Mouse (Mus musculus): ENCODE measurements around the gene Irak2.
A peak's percentile ranks its signal among the peaks of the same experiment; 100 is the strongest.
"Not testable (repeated sequence)": the region's sequence is repeated elsewhere in the genome, so short reads cannot be mapped to it uniquely, and the experiment has no call there.

Gene Irak2

DNA sequence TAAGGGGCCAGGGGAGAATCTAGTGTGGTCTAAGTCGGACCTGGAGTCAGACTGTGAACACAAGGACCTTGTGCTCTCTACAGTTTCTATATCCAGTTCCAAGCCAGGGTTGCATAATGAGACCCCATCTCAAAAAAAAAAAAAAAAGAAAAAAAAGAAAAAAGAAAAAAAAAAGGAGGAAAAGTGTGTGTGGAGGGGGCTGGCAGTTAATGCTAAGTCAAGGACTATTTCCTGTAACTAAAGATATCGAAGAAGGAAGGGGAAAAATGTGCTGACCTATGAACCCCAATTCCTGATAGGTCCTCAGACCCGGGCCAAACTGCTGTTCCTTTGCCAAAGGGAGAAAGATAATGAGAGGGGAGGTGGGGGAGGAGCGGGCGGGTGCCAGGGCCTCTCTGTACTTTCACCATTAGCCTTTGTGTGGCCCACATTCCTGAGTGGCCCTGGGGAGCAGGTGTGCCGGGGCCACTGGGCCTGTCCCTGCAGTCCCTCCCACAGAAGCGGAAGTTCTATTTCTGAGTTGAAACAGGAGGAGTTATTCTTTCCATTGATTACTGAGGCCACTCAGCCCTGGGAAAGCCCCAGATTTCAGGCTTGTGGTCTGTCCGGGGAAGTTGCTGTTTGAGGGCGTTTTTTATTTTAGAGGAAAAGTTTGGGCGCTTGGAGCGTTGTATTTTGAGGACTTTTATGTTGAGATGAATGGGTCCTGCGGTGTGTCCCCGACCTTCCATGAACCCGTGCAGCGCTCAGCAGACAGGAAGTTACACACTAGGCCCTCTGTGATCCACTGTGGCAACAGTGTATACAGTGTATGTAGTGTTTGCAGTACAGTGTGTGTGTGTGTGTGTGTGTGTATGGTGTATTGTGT, 30.3 kb downstream of the Irak2 start:
- DNase-seq (ENCODE audit: low spot score), result peak; percentile 64

DNA sequence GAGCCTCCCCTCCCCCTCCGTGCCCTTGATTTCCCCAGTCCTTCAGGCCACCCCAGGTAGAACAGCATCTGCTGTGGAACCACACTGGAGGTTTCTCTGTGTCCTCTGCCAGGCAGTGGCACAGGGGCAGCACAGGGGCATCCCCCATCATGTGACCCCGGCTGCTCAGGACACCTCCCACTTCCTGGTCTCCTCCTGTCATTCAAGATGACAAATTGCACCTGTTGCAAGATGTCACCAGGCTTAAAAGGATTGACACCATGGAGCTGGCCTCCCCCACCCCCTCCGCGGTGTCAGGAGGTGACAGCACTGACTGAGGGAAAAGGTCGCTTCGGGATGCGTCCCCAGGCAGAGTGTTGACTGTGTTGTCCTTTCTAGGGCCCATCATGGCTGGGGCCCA, 31.6 kb downstream of the Irak2 start:
- no peak for DNase-seq (ENCODE audit: low spot score)

DNA sequence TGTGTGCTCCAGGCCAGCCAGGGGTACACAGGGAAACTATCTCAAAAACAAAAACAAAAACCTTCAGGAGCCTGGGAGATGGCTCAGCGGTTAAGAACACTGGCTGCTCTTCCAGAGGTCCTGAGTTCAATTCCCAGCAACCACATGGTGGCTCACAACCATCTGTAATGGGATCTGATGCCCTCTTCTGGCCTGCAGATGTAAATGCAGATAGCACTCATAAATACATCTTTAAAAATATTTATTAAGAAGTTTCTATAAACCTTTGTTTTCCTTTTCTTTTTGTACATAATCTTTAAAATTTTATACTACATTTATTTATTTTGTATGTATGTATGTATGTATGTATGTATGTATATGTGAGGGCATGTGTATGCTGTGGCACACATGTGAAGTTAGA, 33.8 kb downstream of the Irak2 start:
- not testable (repeated sequence) for DNase-seq (ENCODE audit: low spot score)

DNA sequence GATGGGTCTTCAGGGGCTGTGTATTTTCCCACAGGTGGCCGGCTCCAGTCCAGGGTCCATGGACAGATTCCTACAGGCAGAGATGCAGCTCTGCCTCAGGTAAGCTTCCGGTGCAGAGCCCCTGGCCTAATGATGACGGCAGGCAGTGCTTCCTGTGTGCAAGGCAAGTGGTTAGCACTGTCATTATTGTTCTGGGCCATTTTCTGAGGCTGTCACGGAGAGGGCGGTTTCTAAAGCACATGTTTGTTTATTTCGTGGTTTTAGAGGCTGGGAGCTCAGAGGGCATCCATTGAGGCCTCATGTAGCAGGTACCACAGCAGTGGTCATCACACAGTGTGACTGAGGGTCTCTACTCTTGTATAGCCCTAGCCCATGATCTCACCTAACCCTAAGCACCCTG, 34.7 kb downstream of the Irak2 start:
- no peak for DNase-seq (ENCODE audit: low spot score)

DNA sequence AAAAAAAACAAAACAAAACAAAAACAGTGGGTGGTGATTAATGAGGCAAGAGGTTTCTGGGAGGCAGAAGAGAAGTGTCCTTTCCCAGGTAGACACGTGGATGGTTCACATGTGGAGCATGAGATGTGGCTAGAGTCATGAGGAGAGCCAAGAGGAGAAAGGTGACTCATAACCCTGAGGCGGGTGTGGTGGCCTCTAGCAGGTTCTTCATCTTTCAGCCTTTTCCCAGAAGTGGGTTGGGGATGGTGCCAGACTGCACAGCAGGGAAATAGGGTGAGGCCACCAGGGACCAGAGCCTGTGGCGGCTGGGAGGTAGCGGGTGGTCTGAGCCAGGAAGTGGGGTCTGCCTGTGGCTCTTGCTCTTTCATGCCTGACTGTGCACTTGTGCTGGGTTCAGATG, 37.0 kb downstream of the Irak2 start:
- DNase-seq (ENCODE audit: low spot score), result no peak

DNA sequence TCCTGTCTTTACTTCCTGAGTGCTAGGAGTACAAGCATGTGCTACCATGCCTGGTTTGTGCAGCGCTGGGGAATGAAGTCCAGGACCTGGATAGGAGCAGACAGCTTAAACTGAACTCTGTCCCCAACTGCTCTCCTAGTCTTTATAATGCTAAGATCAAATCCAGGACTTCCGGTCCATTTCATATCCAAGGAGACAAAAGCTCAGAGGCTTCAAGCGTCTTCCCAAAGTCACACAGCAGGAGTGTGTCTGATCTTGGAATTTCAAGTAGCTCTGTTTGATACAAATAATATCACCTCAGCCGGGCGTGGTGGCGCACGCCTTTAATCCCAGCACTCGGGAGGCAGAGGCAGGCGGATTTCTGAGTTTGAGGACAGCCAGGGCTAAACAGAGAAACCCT, 37.7 kb downstream of the Irak2 start:
- DNase-seq (ENCODE audit: low spot score), result no peak

DNA sequence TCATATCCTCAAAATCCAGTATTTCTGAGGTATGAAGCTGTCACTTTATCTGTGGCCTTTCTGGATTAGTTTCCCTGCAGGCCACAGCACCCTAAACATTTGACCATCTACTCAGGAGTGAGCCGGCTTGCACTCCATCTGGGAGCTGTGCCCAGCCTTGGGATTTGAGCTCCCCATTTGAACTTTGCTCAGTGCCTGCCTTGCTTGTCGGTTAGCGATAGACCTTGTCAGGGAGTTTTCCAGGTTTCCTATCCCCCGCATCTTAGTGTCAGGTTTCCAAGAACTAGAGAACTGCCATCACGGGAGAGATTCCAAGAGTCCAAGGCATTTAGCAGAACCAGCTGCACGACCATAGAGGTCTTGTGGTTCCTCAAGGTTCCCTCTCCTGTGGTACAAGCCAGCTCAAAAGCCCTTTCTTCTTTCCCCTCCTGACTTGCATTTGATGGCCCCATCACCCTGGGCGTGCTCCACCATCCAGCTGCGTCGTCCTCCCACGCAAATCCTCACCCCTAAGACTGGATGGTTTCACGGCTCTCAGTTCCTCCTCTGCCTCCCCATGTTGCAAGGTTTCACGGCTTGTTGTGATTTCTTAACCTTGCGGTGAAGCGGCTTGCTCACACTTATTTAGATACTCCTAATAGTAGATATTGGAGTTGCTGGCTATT, 38.9 kb downstream of the Irak2 start:
- DNase-seq (ENCODE audit: low spot score), result no peak

DNA sequence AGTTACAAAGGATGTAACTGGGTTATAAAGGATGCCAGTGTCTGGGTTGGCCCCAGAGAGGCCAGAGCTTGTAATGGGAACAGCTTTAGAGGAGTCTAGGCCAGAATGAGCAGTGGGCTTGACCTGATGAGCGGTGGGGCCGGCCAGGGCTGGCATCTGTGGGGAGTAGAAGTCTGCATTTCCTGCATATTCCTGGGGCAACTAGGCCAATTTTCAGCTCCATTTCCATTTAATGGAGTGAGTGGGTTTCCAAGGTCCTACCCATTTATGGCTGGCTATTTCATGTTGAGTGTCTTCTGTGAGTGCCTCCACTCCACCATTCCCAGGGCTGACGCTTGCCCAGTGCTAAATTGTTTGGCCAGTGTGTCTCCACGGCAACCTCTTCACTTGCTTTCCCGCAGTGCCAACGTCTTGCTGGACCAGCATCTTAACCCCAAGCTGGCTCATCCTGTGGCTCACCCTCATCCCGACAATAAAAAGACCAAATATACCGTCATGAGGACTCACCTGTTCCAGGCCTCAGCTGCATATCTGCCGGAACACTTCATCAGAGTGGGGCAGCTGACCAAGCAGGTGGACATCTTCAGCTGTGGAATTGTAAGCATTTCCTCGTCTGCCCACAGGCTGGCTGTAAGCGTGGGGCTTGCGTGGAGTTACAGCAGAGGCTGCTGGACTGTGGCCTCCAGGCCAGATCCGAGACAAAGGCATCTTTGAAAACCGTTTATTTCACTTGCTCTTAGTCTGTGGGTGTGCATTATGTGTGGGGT, 40.2 kb downstream of the Irak2 start:
- DNase-seq (ENCODE audit: low spot score), result no peak

DNA sequence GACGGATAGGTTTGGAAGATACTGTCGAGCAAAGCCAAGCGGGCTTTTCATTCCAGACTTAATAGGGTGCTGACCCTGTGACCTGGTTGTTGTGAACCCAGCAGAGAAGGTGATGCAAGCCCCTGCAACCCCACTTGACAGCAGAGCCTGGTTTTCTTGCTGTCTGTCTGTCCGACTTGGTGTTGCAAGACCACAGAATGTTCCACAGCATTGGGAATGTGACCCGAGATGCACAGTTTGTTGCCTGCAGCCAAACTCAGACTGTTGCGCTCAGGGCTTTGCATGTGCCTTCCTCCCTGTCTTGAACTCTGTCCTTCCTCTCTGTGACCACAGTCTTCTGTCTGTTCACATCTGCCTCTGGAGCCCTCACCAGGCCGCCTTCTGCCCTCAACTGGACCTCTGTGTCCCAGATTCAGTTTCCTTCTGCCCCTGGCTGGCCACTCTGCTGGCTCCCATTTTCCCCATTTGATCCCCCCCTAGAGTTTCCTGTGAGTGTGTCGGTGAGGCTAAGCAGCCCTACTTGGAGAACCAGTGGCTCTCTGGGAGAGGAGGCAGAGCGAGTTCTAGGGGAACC, 41.8 kb downstream of the Irak2 start:
- DNase-seq (ENCODE audit: low spot score), result no peak

DNA sequence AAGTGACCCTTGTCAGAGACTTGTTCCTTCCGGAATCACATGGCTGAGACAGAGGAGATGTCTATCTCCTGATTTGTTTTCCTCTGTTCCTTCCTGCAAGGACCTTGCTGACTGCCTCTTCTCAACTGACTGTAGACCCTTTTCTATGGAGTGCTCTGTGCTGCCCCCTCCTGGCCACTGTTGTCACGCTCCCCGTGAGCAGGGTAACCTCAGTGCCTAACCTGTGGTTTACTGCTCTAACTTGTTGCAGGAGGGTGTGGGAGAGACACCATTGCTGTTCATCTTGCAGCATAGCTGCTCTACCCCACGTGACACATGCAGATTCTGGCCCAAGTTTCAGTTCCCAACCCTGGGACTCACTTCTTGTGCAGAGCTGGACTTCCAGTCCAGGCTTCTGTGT, 43.0 kb downstream of the Irak2 start:
- peak; percentile 65 for DNase-seq (ENCODE audit: low spot score)

DNA sequence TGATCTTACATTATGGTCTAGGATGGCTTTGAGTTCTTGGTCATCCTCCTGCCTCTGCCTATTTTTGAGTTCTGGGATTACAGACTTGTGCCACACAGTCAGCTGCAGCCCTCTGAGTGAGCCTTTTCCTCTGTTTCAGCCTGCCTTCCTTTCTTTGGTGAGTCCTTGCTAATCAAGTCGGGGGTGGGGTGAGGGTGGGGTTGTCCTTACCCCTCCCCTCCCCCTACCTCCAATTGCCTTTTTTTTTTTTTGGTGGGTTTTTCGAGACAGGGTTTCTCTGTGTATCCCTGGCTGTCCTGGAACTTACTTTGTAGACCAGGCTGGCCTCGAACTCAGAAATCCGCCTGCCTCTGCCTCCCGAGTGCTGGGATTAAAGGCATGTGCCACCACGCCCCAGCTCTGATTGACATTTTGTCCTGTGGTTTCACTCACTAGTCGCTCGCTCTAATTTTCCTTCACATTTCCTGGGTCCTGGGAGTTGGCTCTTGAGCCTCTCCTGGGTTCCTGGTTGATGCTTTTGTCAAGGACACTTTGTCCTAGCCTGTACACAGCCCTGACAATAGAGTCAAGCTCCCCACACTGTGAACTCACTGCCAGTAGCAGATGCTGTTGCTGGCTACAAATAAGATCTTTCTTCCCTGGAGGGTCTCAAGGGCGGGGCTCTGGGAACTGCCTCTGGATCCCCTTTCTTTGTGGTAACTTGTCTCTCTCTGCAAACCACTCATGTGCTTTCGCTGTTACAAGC, 45.0 kb downstream of the Irak2 start:
- no peak for DNase-seq (ENCODE audit: low spot score)

DNA sequence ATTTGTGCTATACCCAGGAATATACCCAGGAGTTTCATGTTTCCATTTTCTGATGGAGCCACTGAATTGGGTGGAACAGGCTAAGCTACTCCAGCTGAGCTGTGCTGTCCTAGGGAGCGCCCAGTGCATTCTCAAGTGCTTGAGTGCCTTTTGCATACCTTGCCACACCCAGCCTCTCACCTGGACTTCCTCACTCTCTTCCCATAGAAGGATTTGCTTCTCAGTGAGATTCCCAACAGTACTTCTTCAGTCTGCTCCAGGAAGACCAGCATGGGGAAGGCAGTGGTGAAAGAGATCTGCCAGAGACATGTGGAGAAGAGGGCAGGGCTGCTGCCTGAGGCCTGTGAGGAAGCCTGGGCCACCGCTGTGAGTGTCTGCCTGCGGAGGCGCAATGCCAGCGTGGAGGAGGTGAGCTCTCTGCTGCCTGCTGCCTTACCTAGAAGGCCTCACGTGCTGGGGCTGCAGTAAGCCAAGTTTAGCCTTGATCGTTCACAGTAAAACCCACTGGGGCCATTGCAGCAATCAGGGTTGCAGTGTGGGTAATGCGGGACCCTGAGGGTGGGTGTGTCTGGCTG, 48.4 kb downstream of the Irak2 start:
- no peak for DNase-seq (ENCODE audit: low spot score)

DNA sequence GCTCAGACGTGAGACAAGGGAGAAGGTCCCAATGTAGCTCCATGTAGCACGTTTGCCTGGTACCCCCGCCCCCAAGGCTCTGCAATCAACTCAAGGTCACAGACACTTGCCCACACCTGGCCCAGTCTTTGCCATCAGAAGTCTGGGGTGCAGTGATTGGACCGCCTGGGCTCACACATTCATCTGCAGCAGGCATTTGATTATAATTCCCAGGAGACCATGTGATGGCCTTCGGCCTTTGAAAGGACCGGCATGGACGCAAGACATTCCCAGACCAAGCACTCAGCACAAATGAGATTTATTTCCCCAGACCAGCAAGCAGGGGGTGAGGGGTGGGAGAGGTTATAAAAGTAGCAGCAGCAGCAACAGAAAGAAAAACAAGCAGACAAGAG, 51.7 kb downstream of the Irak2 start:
- no peak for DNase-seq (ENCODE audit: low spot score)

DNA sequence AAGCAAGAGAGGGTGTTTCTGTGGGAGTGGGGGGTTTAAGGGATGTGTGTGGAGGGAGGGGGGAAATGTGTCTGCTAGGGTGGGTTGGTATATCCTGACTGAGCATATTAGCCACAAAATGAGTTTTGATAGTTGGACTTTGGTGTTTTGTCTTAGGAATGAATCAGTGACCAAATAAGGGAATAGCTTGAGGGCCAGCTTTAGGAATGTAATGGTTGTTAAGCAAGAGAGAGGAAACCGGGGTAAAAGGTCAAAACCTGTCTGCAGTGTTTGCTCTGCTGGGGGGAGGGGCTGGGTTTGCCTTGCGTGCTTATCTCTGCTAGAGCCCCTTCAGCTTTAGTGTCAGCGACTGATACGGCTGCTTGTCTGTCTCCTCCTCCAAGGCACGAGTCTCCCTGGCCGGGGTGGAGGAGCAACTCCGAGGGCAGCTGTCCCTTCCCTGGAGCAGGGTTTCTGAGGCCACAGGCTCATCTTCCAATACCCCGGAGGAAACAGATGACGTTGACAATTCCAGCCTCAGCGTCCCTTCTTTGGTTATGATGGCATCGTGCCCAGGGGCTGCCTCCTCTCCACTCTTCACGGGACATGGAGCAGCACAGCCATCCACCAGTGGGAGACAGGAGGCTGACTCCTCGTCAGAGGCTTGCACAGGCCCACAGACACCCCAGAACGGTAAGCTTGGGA, 52.3 kb downstream of the Irak2 start:
- peak; percentile 57 for DNase-seq (ENCODE audit: low spot score)

DNA sequence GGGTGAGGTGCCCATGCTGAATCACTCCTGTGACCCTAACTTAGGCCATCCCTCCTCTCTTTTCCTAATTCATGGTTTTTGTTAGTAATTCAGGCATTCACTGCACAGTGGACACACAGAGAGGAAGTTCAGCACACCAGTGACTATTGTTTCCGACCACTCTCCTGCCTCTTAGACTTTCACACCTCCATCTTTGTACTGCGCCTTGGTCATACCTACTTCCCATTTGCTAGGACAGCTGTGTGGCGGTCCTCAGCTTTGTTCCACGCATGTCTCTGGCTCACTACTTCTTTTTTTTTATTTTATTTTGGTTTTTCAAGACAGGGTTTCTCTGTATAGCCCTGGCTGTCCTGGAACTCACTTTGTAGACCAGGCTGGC, 52.8 kb downstream of the Irak2 start:
- DNase-seq (ENCODE audit: low spot score), result no peak

DNA sequence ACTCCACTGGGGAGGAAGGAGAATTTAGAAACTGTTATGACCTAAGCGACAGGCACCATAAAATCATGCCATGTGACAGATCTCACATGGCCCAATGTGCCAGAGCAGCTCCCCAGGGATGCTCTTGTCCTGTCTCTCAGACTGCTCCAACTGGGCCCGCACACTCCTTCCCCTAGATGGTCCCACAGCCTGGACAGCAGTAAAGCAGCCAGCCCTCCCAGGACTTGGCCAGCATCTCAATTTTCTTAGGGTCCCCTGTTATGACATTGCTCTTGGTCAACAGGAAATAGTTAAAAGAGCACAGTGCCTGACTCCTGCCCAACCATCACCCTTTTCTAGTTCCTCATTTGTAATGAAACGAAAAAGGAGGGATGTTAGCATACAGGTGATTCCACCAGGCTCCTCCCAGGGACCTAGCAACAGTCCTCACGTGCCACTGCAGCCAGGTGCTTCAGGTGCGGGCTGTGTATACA, 54.4 kb downstream of the Irak2 start:
- no peak for DNase-seq (ENCODE audit: low spot score)

DNA sequence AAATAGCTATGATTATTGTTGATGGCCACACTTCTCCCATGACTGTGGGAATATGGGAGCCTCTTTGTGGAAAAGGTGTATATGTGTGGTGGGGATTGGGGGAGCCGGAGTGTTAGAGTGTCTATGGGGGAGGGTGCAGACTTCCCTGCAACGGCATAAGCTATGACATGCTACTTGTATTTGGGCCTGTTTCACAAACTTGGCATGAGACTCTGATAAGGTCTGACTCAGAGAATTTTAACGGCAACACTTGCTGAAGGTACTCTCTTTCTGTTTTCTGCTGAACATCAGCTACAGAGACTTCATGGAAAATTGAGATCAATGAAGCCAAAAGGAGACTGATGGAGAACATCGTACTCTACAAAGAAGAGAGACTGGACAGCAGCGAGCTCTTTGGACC, 55.1 kb downstream of the Irak2 start:
- no peak for DNase-seq (ENCODE audit: low spot score)

DNA sequence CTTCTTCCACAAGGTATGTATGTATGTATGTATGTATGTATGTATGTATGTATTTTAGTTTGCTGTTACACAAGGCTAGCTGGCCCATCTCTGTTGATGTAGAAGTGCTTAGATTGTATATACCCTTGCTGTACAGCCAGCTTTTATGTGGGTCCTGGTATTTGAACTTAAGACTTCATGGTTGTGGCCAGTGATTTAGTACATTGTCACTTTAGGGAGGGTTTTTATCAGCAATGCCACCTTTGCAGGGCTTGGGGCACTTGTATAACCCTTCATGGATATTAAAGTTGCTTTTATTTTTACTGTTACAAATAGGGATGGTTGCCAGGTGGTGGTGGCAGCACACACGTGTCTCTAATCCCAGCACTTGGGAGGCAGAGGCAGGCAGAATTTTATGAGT, 56.9 kb downstream of the Irak2 start:
- no peak for DNase-seq (ENCODE audit: low spot score)

DNA sequence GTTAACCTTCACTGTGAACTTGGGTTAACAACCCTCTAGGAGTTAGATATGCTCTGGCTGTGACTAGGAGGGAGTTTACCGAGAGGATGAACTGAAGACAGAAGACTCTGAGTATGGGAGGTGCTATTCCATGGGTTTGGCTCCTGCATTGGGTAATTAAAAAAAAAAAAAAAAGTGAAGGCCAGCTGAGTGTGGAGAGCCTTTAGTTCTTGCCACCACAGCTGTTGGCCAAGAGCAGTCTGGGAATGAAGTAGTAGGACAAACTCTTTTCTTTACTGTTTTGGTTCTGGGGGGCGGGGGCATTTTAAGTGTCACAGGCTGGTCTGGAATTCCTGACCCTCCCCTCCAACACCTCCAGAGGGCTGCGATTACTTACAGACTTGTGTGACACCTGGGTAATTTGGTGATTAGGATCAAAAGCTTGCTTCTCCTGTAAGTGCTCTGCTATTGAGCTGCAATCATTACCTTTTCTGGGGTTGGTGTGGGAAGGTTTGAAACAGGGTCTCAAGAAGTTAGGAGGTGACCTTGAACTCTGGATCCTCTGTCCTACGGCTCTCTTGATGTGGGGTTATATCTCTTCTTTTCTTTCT, 57.6 kb downstream of the Irak2 start:
- no peak for DNase-seq (ENCODE audit: low spot score)

DNA sequence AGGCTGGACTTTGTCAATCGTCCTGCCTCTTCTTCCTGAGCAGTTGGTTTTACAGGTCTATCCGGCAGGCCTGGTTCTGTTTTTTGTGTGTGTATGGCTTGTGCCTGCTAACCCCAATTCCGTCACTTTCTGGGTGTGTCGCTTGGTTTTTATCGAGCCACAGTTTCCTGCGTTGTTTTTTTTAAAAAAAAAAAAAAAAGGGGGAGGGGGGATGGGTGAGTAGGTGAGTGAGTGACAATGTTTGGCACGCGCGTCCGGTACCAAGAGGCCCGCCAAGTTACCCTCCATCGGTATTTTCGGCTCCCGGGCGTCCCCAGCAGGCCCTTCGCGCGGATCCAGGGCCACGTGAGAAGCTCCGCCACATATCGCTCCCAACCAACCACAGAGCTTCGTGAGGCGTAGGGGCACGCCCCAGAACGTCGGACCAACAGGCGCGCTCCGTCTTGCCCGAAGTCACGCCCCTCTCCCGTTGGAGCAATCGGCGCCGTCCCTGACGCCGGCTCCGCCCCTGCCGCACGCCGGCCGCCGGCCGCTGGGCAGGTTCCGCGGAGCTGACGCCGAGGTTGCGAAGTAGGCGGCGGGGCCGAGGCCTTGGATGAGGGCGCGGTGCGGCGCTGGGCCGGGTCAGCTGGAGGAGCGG, 58.4 kb downstream of the Irak2 start, which contains the start of gene Tatdn2:
TSS of gene Tatdn2 (plus strand) at position 469 of the 640 bp plus-strand sequence.
- peak; percentile 99 for DNase-seq (ENCODE audit: low spot score)

Data from testis, postnatal 14 days (tissue).